Mouse (Mus musculus) left cerebral cortex, postnatal 36 days (tissue): Measurements from ENCODE around the gene Mapkapk3. TPM values are rescaled to one million over a fixed set of nuclear protein-coding genes. Genes with fewer than 3 reads are reported as not detected.

Source experiments
- DNase-seq, 2 experiments: peaks; one replicate each; pipeline ENCODE4 v3.0.0; 2021 to 2022; ENCODE audit warnings: low spot score in 2 of 2, mixed read lengths in 1 of 2
- intact Hi-C: fragments of 180-260 bp; cut with DNase I; formaldehyde crosslinking; loops from one replicate; pipeline ENCODE4 v1.15.1; 2025
- total RNA-seq, 2 experiments: library from RNA; stranded (reverse); gene quantifications; 2 replicates each; pipeline ENCODE4 v1.2.3; 2021

Gene Mapkapk3
- total RNA-seq, 2 experiments from 2014 or later = 2.9 to 4.5 TPM

DNA sequence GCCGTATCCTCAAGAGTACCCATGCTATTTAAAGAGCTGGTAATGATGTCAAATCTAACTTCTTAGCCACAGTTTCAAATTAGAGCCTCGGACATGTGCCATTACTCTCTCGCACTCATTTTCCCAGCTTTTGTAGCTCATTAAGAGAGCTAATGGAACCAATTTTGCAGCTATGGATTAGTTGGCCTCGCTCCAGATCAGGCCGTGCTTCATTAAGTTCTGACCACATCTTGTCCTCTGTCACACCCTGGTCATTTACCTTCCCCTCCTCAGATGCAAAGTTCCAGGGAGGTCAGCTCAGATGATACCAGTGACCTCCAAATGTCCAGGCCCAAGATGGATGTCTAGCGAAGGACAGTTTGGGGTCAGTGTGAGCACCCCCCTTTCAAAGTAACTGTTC is 14.9 kb downstream of the Mapkapk3 start:
- no peak for DNase-seq
- intact Hi-C loops = no loop called here

GRCm38 (mm10) chr9:107273184-107273583 is 16.5 kb downstream of the Mapkapk3 start:
- intact Hi-C loops = no loop called here

GRCm38 (mm10) chr9:107272284-107272683 is 17.4 kb downstream of the Mapkapk3 start:
- intact Hi-C loops = no loop called here
- DNase-seq = no peak

More at GRCm38 (mm10) chr9:107273184-107273583, 16.5 kb downstream of the Mapkapk3 start:
- no peak for DNase-seq

DNA sequence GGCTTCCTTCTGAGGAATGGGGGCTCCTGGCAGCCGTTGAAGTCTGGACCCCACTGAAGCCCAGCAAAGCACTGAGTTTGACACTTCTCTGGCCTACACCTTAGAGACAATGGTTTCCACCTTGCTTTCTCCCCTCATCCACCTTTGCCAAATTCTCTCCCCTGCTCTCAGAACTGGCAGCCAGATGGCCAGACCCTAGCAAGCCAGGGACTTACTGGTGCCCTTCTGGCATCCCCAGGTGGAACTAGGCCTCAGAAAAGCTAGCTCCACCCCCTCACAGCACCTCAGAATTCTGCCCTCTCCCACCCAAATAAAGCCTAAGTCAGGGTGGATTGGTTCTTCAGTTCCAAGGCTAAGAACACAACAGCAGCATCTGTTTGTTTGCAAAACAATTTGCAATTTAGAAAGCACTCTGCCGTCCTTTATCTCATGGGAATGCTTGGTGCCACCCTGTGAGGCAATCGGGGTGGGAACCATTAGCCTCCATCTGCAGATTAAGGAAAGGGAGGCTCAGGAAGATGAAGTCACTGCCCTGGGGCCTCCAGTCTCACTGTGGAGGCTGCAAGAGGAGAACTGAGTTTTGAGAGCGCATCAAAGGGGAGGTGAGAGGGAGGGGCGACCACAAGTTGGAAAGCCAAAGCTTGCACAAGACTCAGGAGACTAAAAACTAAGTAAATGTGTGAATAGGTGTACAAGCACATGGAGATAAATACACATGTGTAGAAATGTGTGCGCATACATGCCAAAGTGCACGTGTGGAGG is 18.3 kb downstream of the Mapkapk3 start:
- intact Hi-C loops = no loop called here

GRCm38 (mm10) chr9:107269772-107270171 is 19.9 kb downstream of the Mapkapk3 start:
- no peak for DNase-seq
- intact Hi-C loops = no loop called here

More for the DNA sequence above, 18.3 kb downstream of the Mapkapk3 start:
- DNase-seq = no peak

DNA sequence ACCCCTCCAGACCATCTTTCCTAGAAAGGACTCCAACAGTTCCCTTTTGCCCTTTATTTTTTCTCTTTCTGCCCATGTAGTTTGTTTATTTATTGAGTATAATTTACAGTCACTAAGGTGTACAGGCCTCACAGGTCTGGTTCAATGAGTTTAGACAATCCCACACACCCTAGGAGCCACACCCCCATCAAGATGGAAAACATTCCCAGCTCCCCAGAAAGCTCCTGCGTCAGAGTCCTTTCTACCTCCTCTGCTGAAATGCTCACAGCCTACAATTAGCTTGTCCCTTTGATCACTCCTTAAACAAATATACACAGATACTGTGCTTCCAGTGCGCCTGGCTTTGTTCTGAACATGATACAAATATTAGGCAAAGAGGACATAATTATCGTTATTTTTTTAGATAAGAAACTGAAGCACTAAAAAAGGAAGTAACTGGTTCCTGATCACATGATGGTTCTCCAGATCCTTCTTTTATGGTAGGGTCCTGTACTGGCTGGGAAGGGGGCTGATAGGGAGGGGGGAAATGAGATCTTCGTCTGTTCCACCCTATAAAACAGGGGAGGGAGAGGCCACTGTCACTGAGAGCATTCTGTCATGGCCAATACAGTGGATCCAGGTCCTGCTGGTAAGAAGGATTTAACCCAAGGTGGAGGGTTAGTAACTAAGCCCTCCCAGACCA is 21.8 kb downstream of the Mapkapk3 start:
- no peak for DNase-seq
- intact Hi-C loops = no loop called here

DNA sequence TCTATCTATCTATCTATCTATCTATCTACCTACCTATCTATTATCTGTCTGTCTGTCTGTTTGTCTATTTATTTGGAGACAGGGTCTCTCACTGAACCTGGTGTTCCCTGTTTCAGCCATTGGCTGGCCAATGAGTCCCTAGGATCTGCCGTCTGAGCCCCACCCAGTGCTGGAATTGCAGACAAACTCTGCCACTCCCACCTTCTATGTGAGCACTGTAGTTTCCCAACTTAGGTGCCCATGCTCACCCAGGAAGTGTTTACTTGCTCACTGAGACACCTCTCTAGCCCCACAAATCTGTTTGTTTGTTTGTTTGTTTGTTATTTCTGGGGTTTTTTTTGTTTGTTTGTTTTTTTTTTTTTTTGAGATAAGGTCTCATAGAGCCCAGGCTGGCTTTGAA is 22.6 kb downstream of the Mapkapk3 start:
- intact Hi-C loops = no loop called here
- no peak for DNase-seq

DNA sequence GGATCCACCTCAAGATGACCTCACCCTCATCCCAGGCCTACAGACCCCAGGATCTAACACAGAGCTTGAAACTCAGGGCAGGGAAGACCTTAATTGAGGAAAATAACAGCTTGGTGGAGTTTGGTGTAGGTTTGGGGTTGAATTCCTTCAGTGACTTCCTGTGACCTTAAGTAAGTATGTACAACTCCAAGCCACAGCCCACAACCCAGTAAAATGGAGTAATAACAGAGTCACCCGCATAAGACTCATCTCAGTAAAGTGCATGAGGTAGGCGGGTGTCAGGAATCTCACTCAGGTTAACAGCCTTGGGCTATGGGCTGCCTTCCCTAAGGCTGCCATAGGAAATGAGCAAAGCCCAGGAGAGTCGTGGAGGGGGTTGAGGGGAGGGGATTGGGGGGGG is 24.9 kb downstream of the Mapkapk3 start:
- intact Hi-C loops = no loop called here
- DNase-seq = no peak

DNA sequence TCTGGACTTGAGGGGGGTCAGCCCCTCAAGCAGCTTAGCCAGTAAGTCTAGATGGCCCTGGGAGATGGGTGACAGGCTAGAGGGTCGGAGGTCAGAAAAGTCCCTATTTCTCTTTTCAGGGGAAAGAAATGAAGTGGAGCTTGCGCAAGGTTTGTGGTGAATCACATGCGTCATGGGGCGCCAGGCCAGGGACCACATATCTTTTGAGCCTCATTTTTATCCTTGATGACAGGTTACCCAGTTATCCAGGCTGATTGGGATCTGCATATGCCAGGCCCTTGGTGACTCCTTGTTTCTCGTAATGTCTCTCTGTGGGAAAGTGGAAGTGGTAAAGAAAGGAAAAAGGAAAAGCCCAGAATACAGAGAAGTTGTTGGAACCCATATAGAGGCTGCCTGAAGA is 25.8 kb downstream of the Mapkapk3 start:
- no peak for DNase-seq
- intact Hi-C loops = no loop called here

DNA sequence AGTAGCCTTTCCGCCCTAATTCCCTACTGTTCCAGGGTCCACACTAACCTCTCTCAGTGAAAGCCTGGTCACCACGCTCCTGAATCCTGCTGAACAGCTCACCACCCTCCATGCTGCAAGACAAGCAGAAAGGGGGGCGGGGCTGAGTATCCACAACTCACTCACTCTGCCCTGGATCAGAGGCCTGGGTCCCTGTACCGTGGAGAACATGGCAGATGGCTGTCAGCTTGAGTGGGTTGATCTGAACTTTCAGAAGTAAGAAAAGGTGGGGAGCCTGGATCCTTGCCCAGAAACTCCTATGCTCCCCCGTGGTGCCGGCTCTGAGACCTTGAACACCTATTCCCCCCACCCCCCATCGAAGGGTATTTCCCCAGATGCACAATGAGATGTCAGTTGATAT is 27.3 kb downstream of the Mapkapk3 start:
- DNase-seq = no peak
- intact Hi-C loops = no loop called here

GRCm38 (mm10) chr9:107261792-107262191 is 27.9 kb downstream of the Mapkapk3 start:
- intact Hi-C loops = no loop called here
- no peak for DNase-seq

GRCm38 (mm10) chr9:107260836-107261235 is 28.8 kb downstream of the Mapkapk3 start:
- no peak for DNase-seq
- intact Hi-C loops = no loop called here

DNA sequence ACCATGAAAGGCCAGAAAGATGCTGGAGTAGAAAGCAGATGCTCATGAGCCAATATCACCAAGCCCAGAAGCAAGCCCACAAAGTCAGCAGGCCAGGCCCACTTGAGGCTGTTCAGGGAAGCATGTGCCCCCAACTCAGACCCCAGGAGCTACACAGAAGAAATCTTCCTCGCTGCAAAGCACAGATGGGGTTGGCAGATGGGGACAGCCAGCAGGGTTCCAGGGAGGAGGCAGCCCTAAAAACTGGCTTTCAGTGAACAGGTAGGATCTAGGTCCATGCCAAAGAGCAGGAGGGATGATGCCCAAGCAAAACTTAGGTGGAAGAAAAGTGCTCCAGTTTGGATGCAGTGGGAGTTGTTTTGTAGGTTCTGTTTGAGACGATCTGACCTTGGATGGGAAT is 29.2 kb downstream of the Mapkapk3 start:
- DNase-seq = no peak
- intact Hi-C loops = no loop called here

- intact Hi-C loops = loop anchor here (2.0 kb wide), 1 partner anchor 23 kb away; no protein-coding TSS in a partner anchor
- DNase-seq = peak; percentile 74 to 80
These were observed 30.1 kb downstream of the Mapkapk3 start for GRCm38 (mm10) chr9:107259571-107259970.

GRCm38 (mm10) chr9:107255596-107255995 is 34.1 kb downstream of the Mapkapk3 start:
- no peak for DNase-seq
- intact Hi-C loops = no loop called here

DNA sequence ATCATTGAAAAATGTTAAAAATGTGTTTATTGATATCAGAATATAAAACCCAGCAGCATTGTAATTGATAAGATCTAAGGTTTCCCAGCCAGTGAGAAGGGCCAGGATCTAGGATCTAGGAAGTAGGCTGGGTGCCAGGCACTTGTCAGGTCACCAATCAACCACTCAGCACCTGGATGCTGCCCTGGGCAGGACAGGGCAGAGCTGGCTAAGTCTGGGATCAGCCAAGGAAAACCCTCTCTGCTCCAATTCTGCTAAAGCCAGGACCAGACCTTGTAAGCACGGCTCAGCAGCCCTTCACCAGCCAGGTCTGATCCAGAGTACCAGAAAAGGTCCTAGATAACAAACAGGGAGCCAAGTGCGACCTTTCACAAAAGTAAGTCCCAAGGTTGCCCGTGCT is 34.8 kb downstream of the Mapkapk3 start:
- intact Hi-C loops = no loop called here
- DNase-seq = no peak

DNA sequence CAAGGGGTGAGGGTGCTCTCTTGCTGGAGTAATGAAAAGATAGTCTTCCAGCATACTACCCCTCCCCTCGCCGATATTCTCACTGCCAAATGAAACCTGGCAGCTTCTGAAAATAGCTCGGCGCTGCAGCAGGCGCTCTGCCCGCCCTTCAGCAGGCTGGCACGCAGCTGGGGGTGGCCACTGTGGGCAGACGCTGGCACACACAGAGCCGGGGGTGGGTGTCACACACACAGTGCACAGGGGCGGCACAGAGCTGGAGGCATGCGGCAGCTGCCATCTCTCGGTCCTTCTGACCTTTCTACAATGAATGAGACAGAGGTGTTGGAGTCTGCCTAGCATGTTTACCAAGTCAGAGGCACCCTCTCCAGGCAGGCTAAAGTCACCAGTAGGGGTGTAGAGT is 35.2 kb downstream of the Mapkapk3 start:
- peak; percentile 85 to 87 for DNase-seq
- intact Hi-C loops = no loop called here

DNA sequence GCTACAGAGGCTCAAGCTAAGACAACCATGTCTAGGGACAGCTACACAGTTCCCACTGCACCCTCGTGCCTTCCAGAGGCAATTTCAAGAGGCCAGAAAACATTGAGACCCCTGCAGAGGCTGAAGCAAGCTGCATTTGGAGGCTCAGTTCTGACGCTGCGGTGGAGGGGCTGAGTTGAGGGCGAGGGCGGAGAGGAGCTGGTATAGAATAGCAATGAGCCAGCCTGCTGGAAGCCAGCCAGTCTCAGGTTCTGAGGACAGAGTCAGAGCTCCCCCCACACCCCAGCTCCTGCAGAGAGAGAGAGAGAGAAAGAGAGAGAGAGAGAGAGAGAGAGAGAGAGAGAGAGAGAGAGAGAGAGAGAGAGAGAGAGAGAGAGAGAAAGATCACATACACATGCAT is 37.5 kb downstream of the Mapkapk3 start:
- DNase-seq = peak; percentile 73 to 74
- intact Hi-C loops = no loop called here

DNA sequence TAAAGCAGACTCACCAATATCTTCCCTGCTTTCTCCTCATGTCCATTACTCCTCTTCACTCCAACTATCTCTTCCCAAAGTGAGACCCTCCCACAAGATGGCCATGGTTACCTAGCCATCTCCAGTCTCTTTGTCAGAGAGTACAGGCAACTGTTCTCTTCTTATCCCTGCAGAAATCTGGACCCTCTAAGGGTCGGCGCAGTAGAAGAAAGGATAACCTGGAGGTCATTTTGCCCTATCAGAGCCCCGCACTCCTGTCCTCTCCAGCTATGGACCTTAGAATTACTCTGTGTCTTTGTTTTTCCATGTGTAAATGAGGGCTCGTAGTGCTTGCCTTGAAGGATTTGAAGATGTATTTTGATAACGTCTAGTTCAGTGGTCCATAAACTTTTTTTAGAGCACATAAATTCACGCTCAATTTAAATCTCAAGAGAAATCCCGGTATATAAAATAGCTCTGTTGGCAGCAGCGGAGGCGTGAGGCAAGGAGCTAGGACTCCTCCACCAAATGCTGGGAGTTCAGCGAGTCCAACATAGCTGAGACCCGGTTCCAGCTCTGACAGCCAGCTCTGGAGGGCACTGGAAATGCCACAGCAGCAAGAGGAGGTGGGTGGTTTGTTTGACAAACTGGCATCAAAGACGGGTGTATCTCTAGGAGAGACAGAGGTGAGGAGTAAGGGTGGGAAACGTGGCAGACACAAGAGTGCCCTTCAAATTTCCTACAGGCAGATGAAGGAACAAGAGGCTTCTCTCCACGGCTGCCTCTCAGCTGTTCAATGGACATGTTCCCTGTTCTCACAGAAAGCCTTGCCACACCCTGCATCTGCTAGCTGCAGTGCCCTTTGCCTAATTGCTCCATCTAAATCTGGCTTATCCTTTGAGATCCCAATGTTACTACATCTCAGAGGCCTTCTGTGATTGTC is 39.0 kb downstream of the Mapkapk3 start:
- intact Hi-C loops = no loop called here

DNA sequence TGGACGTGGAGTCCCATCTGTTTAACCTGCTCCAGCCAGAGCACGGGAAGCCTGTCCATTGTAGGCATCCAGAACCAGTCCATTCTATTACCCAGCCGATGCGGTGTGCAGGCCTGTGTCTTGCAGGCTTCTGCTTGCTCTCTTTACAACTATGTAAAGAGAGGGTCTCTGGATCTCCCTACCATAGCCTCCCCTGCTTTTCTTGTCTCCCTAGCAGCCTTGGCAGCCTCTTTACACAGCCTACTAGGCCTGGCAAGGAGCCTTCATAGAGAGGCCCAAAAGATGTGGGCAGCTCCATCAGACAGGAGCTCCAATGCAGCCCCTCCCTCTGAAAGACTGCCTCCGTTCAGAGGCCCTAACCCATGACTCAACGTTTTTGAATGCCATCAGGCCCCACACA is 40.5 kb downstream of the Mapkapk3 start:
- intact Hi-C loops = loop anchor here (5.0 kb wide), 1 partner anchor 43 kb away; no protein-coding TSS in a partner anchor
- no peak for DNase-seq

More for the DNA sequence above, 39.0 kb downstream of the Mapkapk3 start:
- DNase-seq = peak; percentile 65 to 72
